Mouse (Mus musculus): ENCODE data around the gene Ctnnbip1. TPM values are rescaled to one million over a fixed set of nuclear protein-coding genes. Genes with fewer than 3 reads are reported as not detected.
A peak's percentile ranks its signal among the peaks of the same experiment; 100 is the strongest.
"Not testable (repeated sequence)": the region's sequence is repeated elsewhere in the genome, so short reads cannot be mapped to it uniquely, and the experiment has no call there.

Ctnnbip1 gene
- polyA plus RNA-seq, 1 experiment = 14.4 TPM

DNA sequence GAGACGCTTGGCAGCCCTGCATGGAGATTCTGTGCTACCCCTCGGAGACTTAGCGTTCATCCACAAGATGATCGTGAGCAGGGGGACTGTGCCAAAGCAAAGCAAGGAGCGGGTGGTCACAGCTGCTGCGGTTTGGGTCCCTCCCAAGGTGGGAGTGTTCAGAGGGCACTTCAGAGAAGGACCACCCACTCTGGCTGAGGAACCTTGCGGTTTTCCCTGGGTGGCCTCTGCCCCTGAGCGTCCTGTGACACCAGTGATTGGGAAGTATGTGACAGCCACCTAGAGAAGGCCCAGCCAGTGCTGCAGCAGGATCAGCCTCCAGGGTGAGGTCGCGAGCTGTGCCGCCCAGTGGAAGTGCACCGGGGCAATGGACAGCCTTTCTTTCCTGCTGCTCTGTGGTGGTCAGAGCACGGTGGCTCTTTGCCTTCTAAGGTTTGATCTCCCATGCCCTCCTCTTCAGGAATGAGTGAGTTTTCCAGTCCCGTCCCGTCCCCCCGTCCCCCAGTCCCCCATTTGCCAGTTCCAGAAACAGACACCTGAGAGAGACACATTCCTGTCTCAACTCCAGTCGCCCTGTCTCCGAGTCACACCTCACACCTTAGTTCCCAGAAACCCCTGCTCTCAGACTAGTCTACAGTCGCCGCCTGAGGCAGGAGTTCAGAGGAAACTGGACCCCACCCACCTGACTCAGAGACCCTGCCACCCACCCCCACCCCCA is 89.7 kb downstream of the Ctnnbip1 start:
- Histone ChIP-seq H3K36me3 (ENCODE audit: control insufficient read depth, insufficient read depth, low read length, poor library complexity, severe bottlenecking) (no peaks in the 10 kb centered on the region), H3K9ac (ENCODE audit: low read depth, poor library complexity, severe bottlenecking) (peak overlapping the region; percentile 39), H3K27ac (ENCODE audit: insufficient read depth, low read length) (peak overlapping the region; percentile 88), H3K27me3 (ENCODE audit: control insufficient read depth, insufficient read depth, low read length, poor library complexity, severe bottlenecking) (no peaks in the 10 kb centered on the region), H3K4me1 (ENCODE audit: control insufficient read depth, insufficient read depth, low read length) (peaks cover 2% of the 10 kb centered on the region), H3K4me3 (ENCODE audit: low read depth, low read length) (peak overlapping the region; percentile 30), H3K9me3 (replicated peaks; ENCODE audit: control insufficient read depth, insufficient read depth, low read length, poor library complexity, severe bottlenecking) (no peaks in the 10 kb centered on the region)
- 0 out of 2 replicates have a peak, but pooled peaks have one; percentile 25 for TF ChIP-seq EP300 (IDR thresholded peaks at IDR 0.05; ENCODE audit: insufficient read depth, low read depth, low read length)
- no peak for TF ChIP-seq CTCF (IDR thresholded peaks at IDR 0.05; ENCODE audit: low read depth, low read length)
- TF ChIP-seq POLR2A (IDR thresholded peaks at IDR 0.05; ENCODE audit: insufficient read depth, low read length) = no peak

DNA sequence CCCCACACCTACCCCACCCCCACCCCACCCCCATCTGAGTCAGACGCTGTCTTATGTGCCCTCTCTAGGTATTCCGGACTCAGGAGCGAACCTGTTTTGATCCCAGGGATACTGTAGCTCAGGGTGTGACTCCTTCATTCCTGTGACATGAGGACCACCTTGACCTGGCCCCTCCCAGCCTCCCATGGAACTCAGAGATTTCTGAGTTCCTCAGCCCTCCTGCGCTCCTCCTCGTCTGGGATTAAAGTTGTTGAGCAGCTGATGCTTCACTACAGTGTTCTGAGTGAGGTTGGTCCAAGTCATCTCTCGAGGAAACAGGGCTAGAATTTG is 90.2 kb downstream of the Ctnnbip1 start:
- TF ChIP-seq CTCF (IDR thresholded peaks at IDR 0.05; ENCODE audit: low read depth, low read length) = no peak
- TF ChIP-seq POLR2A (IDR thresholded peaks at IDR 0.05; ENCODE audit: insufficient read depth, low read length) = no peak
- TF ChIP-seq EP300 (IDR thresholded peaks at IDR 0.05; ENCODE audit: insufficient read depth, low read depth, low read length) = no peak
- Histone ChIP-seq H3K27ac (ENCODE audit: insufficient read depth, low read length) (peak overlapping the region; percentile 74), H3K9me3 (replicated peaks; ENCODE audit: control insufficient read depth, insufficient read depth, low read length, poor library complexity, severe bottlenecking) (no peaks in the 10 kb centered on the region), H3K4me3 (ENCODE audit: low read depth, low read length) (no peak overlapping the region), H3K27me3 (ENCODE audit: control insufficient read depth, insufficient read depth, low read length, poor library complexity, severe bottlenecking) (no peaks in the 10 kb centered on the region), H3K4me1 (ENCODE audit: control insufficient read depth, insufficient read depth, low read length) (peaks cover 2% of the 10 kb centered on the region), H3K36me3 (ENCODE audit: control insufficient read depth, insufficient read depth, low read length, poor library complexity, severe bottlenecking) (no peaks in the 10 kb centered on the region), H3K9ac (ENCODE audit: low read depth, poor library complexity, severe bottlenecking) (no peak overlapping the region)

DNA sequence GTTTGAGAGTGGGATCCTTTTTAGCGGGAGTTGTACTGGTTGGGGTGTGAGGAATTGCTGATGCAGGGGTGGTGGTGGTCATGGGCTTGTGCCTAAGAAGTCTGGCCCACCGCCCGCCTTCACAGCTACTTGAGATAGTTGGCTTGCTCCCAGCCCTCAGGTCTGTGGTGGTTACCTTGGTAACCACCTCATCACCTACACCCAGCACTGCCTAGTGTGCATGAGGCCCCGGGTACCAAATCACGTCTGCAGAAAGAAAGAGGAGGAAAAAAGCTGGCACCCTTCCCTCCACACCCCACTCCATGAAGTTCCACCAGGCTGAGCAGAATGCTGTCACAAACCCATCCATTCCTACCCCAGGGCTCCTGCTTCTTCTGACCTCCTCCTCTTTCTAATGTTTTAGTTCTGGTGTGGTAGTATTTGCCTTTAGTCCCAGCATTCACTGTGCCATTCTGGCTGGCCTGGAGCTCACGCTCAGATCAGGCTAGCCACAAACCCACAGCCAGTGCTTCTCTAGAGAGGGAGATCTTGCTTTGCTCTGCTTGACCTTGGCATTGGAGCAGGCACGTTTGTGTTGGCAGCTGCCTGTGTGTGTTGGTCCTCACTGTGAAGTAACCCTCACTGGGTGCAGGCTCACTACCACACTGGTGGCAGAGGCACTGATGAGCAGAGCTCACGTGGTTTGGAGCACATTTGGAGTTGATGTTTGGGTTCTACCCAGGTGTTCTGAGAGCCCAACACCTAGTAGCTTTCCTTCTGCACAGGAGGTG is 91.4 kb downstream of the Ctnnbip1 start:
- no peak for TF ChIP-seq EP300 (IDR thresholded peaks at IDR 0.05; ENCODE audit: insufficient read depth, low read depth, low read length)
- TF ChIP-seq CTCF (IDR thresholded peaks at IDR 0.05; ENCODE audit: low read depth, low read length) = no peak
- no peak for TF ChIP-seq POLR2A (IDR thresholded peaks at IDR 0.05; ENCODE audit: insufficient read depth, low read length)
- Histone ChIP-seq H3K27me3 (ENCODE audit: control insufficient read depth, insufficient read depth, low read length, poor library complexity, severe bottlenecking) (no peaks in the 10 kb centered on the region), H3K4me3 (ENCODE audit: low read depth, low read length) (no peak overlapping the region), H3K4me1 (ENCODE audit: control insufficient read depth, insufficient read depth, low read length) (peaks cover 2% of the 10 kb centered on the region), H3K9ac (ENCODE audit: low read depth, poor library complexity, severe bottlenecking) (no peak overlapping the region), H3K27ac (ENCODE audit: insufficient read depth, low read length) (no peak overlapping the region), H3K9me3 (replicated peaks; ENCODE audit: control insufficient read depth, insufficient read depth, low read length, poor library complexity, severe bottlenecking) (no peaks in the 10 kb centered on the region), H3K36me3 (ENCODE audit: control insufficient read depth, insufficient read depth, low read length, poor library complexity, severe bottlenecking) (no peaks in the 10 kb centered on the region)

DNA sequence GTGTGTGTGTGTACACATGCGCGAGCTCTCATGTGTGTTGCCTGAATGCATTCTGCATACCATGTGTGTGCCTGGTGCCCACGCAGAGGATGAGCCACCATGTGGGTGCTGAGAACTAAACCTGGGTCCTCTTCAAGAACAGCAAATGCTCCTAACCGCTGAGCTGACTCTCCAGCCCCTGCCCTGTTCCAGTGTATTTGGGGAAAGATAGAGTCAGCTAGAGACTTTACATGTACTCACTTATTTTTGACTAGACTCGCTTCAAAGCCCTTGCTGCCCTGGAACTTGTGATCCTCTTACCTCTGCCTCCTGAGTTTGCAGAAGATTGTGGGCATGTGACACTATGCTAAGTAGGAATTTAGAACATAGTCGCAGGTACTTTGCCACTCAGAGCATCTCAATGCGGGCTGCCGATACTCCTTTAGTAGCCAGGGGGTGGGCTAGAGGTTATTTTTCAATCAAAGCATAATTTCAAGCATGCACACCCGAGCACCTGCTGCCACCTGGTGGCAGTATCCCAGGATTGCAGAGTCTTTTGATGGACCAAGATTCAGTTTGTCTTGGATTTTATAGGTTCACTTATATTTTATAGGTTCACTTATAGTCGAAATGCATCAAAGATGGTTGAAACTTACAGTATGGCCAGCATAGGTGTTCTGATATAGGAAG is 93.5 kb downstream of the Ctnnbip1 start:
- TF ChIP-seq POLR2A (IDR thresholded peaks at IDR 0.05; ENCODE audit: insufficient read depth, low read length) = no peak
- peak; percentile 75 for TF ChIP-seq CTCF (IDR thresholded peaks at IDR 0.05; ENCODE audit: low read depth, low read length)
- TF ChIP-seq EP300 (IDR thresholded peaks at IDR 0.05; ENCODE audit: insufficient read depth, low read depth, low read length) = no peak
- H3K9ac ChIP-seq (ENCODE audit: low read depth, poor library complexity, severe bottlenecking) = no peak overlapping the region
- H3K36me3 ChIP-seq (ENCODE audit: control insufficient read depth, insufficient read depth, low read length, poor library complexity, severe bottlenecking) = 0 out of 2 replicates have a peak, but pooled peaks cover 2% of the 10 kb centered on the region
- no peaks in the 10 kb centered on the region for H3K9me3 ChIP-seq (replicated peaks; ENCODE audit: control insufficient read depth, insufficient read depth, low read length, poor library complexity, severe bottlenecking)
- H3K4me3 ChIP-seq (ENCODE audit: low read depth, low read length) = no peak overlapping the region
- no peak overlapping the region for H3K27ac ChIP-seq (ENCODE audit: insufficient read depth, low read length)
- H3K4me1 ChIP-seq (ENCODE audit: control insufficient read depth, insufficient read depth, low read length) = no peaks in the 10 kb centered on the region
- H3K27me3 ChIP-seq (ENCODE audit: control insufficient read depth, insufficient read depth, low read length, poor library complexity, severe bottlenecking) = no peaks in the 10 kb centered on the region

- H3K9ac ChIP-seq (ENCODE audit: low read depth, poor library complexity, severe bottlenecking); H3K4me1 ChIP-seq (ENCODE audit: control insufficient read depth, insufficient read depth, low read length); H3K9me3 ChIP-seq (replicated peaks; ENCODE audit: control insufficient read depth, insufficient read depth, low read length, poor library complexity, severe bottlenecking): not testable (repeated sequence)
Observed at GRCm38 (mm10) chr4:149613497-149613896, 95.5 kb downstream of the Ctnnbip1 start.

DNA sequence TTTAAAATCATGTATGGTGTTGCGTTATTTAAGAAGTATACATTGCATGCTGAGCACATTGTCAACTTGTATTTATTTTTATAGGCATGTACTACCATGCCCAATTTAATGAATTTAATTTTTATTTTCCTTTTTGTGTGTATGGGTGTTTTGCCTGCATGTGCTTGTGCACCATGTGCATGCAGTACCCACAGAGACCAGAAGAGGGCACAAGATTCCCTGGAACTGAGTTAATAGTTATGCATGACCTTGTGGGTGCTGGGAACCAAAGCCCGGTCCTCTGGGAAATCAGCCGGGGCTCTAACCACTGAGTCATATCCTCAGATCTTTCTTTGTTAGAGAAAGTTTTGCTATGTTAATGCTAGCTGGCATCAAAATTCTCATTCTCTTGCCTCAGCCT is 96.8 kb downstream of the Ctnnbip1 start:
- Histone ChIP-seq H3K27ac (ENCODE audit: insufficient read depth, low read length) (no peak overlapping the region), H3K36me3 (ENCODE audit: control insufficient read depth, insufficient read depth, low read length, poor library complexity, severe bottlenecking) (0 out of 2 replicates have a peak, but pooled peaks cover 2% of the 10 kb centered on the region), H3K27me3 (ENCODE audit: control insufficient read depth, insufficient read depth, low read length, poor library complexity, severe bottlenecking) (no peaks in the 10 kb centered on the region), H3K4me3 (ENCODE audit: low read depth, low read length) (no peak overlapping the region), H3K9me3 (replicated peaks; ENCODE audit: control insufficient read depth, insufficient read depth, low read length, poor library complexity, severe bottlenecking) (no peaks in the 10 kb centered on the region), H3K9ac (ENCODE audit: low read depth, poor library complexity, severe bottlenecking) (no peak overlapping the region), H3K4me1 (ENCODE audit: control insufficient read depth, insufficient read depth, low read length) (no peaks in the 10 kb centered on the region)
- TF ChIP-seq EP300 (IDR thresholded peaks at IDR 0.05; ENCODE audit: insufficient read depth, low read depth, low read length) (no peak), POLR2A (IDR thresholded peaks at IDR 0.05; ENCODE audit: insufficient read depth, low read length) (no peak), CTCF (IDR thresholded peaks at IDR 0.05; ENCODE audit: low read depth, low read length) (peak; percentile 11)

More at GRCm38 (mm10) chr4:149613497-149613896, 95.5 kb downstream of the Ctnnbip1 start:
- H3K27me3 ChIP-seq (ENCODE audit: control insufficient read depth, insufficient read depth, low read length, poor library complexity, severe bottlenecking); H3K4me3 ChIP-seq (ENCODE audit: low read depth, low read length); H3K27ac ChIP-seq (ENCODE audit: insufficient read depth, low read length); H3K36me3 ChIP-seq (ENCODE audit: control insufficient read depth, insufficient read depth, low read length, poor library complexity, severe bottlenecking): not testable (repeated sequence)

Other genes starting within 250 kb of the Ctnnbip1 start
- 40.0 and 54.7 TPM in 2 replicates for gene Kif1b, start 210.5 kb upstream of the Ctnnbip1 start, polyA plus RNA-seq (2011; ENCODE audit: insufficient read depth, insufficient read length, low read depth, missing spikeins)
- gene Ube4b, start 91.5 kb upstream of the Ctnnbip1 start, polyA plus RNA-seq (2011; ENCODE audit: insufficient read depth, insufficient read length, low read depth, missing spikeins) = 193 and 218 TPM in 2 replicates
- gene Rbp7, start 63.3 kb upstream of the Ctnnbip1 start, polyA plus RNA-seq (2011; ENCODE audit: insufficient read depth, insufficient read length, low read depth, missing spikeins) = 3.5 and 3.6 TPM in 2 replicates
- gene Tmem274, start 40.9 kb upstream of the Ctnnbip1 start, polyA plus RNA-seq (2011; ENCODE audit: insufficient read depth, insufficient read length, low read depth, missing spikeins) = not detected in 2 replicates
- 8.5 and 9.7 TPM in 2 replicates for gene Nmnat1, start 33.0 kb upstream of the Ctnnbip1 start, polyA plus RNA-seq (2011; ENCODE audit: insufficient read depth, insufficient read length, low read depth, missing spikeins)
- 42.6 and 55.2 TPM in 2 replicates for gene Lzic, start 33.0 kb upstream of the Ctnnbip1 start, polyA plus RNA-seq (2011; ENCODE audit: insufficient read depth, insufficient read length, low read depth, missing spikeins)
- 59.2 and 60.5 TPM in 2 replicates for gene Clstn1, start 68.2 kb downstream of the Ctnnbip1 start, polyA plus RNA-seq (2011; ENCODE audit: insufficient read depth, insufficient read length, low read depth, missing spikeins)
- 13.3 and 13.5 TPM in 2 replicates for gene Pik3cd, start 184.3 kb downstream of the Ctnnbip1 start, polyA plus RNA-seq (2011; ENCODE audit: insufficient read depth, insufficient read length, low read depth, missing spikeins)
- gene Tmem201, start 219.8 kb downstream of the Ctnnbip1 start, polyA plus RNA-seq (2011; ENCODE audit: insufficient read depth, insufficient read length, low read depth, missing spikeins) = 29.9 and 33.9 TPM in 2 replicates